ENCODE assay signal across 9 mouse cellular contexts in the genomic region with DNA sequence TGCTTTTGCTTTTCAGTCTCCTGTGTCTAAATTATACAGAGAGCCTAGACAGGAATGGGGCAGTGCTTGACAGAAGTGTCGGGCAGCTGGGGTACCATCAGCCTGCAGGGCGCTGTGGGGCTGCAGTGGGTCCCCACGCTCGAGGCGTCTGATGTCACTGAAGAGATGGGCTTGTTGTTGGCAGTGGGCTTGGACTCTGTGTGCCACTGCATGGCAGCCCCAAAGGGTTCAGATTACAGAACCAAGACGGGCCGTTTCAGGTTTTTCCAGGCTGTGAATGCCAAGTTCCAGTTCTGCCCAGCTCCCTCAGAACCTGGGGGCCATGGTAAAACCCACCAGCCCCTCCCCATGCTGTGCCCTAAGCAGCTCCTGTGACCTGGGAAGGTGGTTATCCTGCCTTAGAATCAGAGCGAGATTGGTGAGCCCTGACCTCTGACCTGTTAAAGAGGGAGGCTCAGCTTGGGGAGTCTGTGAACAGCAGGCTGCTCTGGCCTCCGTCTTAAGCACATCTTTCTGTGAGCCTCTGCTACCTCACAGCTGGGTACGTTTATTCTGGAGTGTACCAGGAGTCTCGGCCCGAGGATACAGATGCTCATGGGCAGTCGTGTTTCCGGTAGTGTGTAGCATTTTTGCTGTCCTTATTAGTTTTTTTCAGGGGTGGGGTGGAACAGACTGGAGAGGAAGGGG. TPM values are rescaled to one million over a fixed set of nuclear protein-coding genes. Genes with fewer than 3 reads are reported as not detected.
DNase-seq lines count a peak whose midpoint lies in the region; ATAC-seq and TF ChIP-seq lines count a peak whose summit lies in the region.
"Had no signal": no experiment of that assay in that cellular context is flagged by ENCODE, and none has a peak within 500 bp of the region (broad histone marks: within the 10 kb centered on the region; RNA-seq: fewer than 3 reads in every experiment).

No protein-coding gene starts in this region.

- H3K36me3 ChIP-seq in kidney, embryonic 16.5 days (ENCODE audit: insufficient read depth, low read length): no peaks in the 10 kb centered on the region
- H3K36me3 ChIP-seq in embryonic facial prominence, embryonic 13.5 days: no peaks in the 10 kb centered on the region
- H3K36me3 ChIP-seq in midbrain, embryonic 12.5 days: no peaks in the 10 kb centered on the region
- no peaks in the 10 kb centered on the region for H3K36me3 ChIP-seq in liver, embryonic 12.5 days

- no peak for ATAC-seq in kidney, embryonic 16.5 days (ENCODE audit: low FRiP score, low TSS enrichment)
- no peak for ATAC-seq in embryonic facial prominence, embryonic 13.5 days (ENCODE audit: insufficient number of reproducible peaks, insufficient read depth, low FRiP score, low TSS enrichment, low read depth)
- ATAC-seq in midbrain, embryonic 12.5 days (ENCODE audit: low FRiP score, low read depth): no peak; the same call in 1 of the 2 replicates
- no peak for ATAC-seq in liver, embryonic 12.5 days

- WGBS in cerebellum, adult 2 months: 75% methylated on average over 14 of the region's 14 CpGs
- 48% methylated on average over 14 of the region's 14 CpGs for WGBS in kidney, embryonic 16.5 days
- WGBS in embryonic facial prominence, embryonic 13.5 days: 26% methylated on average over 14 of the region's 14 CpGs
- 35% methylated on average over 14 of the region's 14 CpGs for WGBS in midbrain, embryonic 12.5 days
- WGBS in liver, embryonic 12.5 days (ENCODE audit: insufficient replicate concordance): 63% methylated on average over 14 of the region's 14 CpGs

- peak; percentile 40 for DNase-seq in cerebellum, adult 11-12 months
- no peak for DNase-seq in cerebellum, adult 2 months
- no peak for DNase-seq in kidney, postnatal 36 days
- no peak for DNase-seq in urinary bladder, adult 2 months (ENCODE audit: low spot score)

- H3K27ac ChIP-seq in cerebellum, adult 2 months (ENCODE audit: insufficient read depth, low read length): no peak overlapping the region
- H3K27ac ChIP-seq in kidney, embryonic 16.5 days (ENCODE audit: low read length): peak overlapping the region; percentile 50
- peak overlapping the region; percentile 69 for H3K27ac ChIP-seq in embryonic facial prominence, embryonic 13.5 days
- H3K27ac ChIP-seq in midbrain, embryonic 12.5 days (replicated peaks): 0 out of 2 replicates have a peak overlapping the region, but pooled peaks have one; percentile 15
- no peak overlapping the region for H3K27ac ChIP-seq in liver, embryonic 12.5 days

- peaks cover 15% of the 10 kb centered on the region for H3K4me1 ChIP-seq in cerebellum, adult 2 months (ENCODE audit: control insufficient read depth, insufficient read depth, low read length)
- H3K4me1 ChIP-seq in kidney, embryonic 16.5 days (ENCODE audit: insufficient read depth, low read length): peaks cover 40% of the 10 kb centered on the region
- peaks cover 45% of the 10 kb centered on the region for H3K4me1 ChIP-seq in embryonic facial prominence, embryonic 13.5 days
- peaks cover 34% of the 10 kb centered on the region for H3K4me1 ChIP-seq in midbrain, embryonic 12.5 days
- H3K4me1 ChIP-seq in liver, embryonic 12.5 days: peaks cover 24% of the 10 kb centered on the region

- TF ChIP-seq POLR2A in cerebellum, adult 2 months (IDR thresholded peaks at IDR 0.05; ENCODE audit: borderline replicate concordance, insufficient read depth, low read length): no peak

- no peaks in the 10 kb centered on the region for H3K27me3 ChIP-seq in cerebellum, adult 2 months (ENCODE audit: control insufficient read depth, insufficient read depth, low read length)
- H3K27me3 ChIP-seq in kidney, embryonic 16.5 days (ENCODE audit: insufficient read depth, low read length): no peaks in the 10 kb centered on the region
- no peaks in the 10 kb centered on the region for H3K27me3 ChIP-seq in embryonic facial prominence, embryonic 13.5 days
- 0 out of 2 replicates have a peak, but pooled peaks cover 24% of the 10 kb centered on the region for H3K27me3 ChIP-seq in midbrain, embryonic 12.5 days
- H3K27me3 ChIP-seq in liver, embryonic 12.5 days (replicated peaks): 0 out of 2 replicates have a peak, but pooled peaks cover 8% of the 10 kb centered on the region

- H3K9ac ChIP-seq in kidney, embryonic 16.5 days (replicated peaks; ENCODE audit: low read length): no peak overlapping the region
- H3K9ac ChIP-seq in embryonic facial prominence, embryonic 13.5 days: peak overlapping the region; percentile 32
- H3K9ac ChIP-seq in midbrain, embryonic 12.5 days (replicated peaks): no peak overlapping the region
- no peak overlapping the region for H3K9ac ChIP-seq in liver, embryonic 12.5 days

- H3K4me3 ChIP-seq in cerebellum, adult 2 months (replicated peaks; ENCODE audit: insufficient read depth, low read depth, low read length): no peak overlapping the region
- H3K4me3 ChIP-seq in kidney, embryonic 16.5 days (ENCODE audit: low read length): no peak overlapping the region
- H3K4me3 ChIP-seq in embryonic facial prominence, embryonic 13.5 days: no peak overlapping the region
- H3K4me3 ChIP-seq in midbrain, embryonic 12.5 days: no peak overlapping the region
- no peak overlapping the region for H3K4me3 ChIP-seq in liver, embryonic 12.5 days
- H3K4me3 ChIP-seq: myocyte had no signal

- H3K9me3 ChIP-seq in kidney, embryonic 16.5 days (ENCODE audit: low read length): no peaks in the 10 kb centered on the region
- no peaks in the 10 kb centered on the region for H3K9me3 ChIP-seq in embryonic facial prominence, embryonic 13.5 days
- no peaks in the 10 kb centered on the region for H3K9me3 ChIP-seq in midbrain, embryonic 12.5 days
- H3K9me3 ChIP-seq in liver, embryonic 12.5 days (replicated peaks): no peaks in the 10 kb centered on the region

- no peak overlapping the region for H3K4me2 ChIP-seq in kidney, embryonic 16.5 days (replicated peaks; ENCODE audit: low read depth, low read length)
- peak overlapping the region; percentile 37 for H3K4me2 ChIP-seq in embryonic facial prominence, embryonic 13.5 days
- no peak overlapping the region for H3K4me2 ChIP-seq in midbrain, embryonic 12.5 days (replicated peaks)
- no peak overlapping the region for H3K4me2 ChIP-seq in liver, embryonic 12.5 days

- no peak for TF ChIP-seq CTCF in cerebellum, adult 2 months (IDR thresholded peaks at IDR 0.05; ENCODE audit: borderline replicate concordance, insufficient read depth, low read depth, low read length)

RNA-seq across cellular contexts. Expression of gene Lhpp, which starts 47.1 kb away (rescaled TPM):
- polyA plus RNA-seq in cerebellum, adult 2 months (2012; rRNA removed): 26.7 and 30.4 TPM in 2 replicates
- polyA plus RNA-seq in kidney, embryonic 16.5 days (2015; fragmentation: Nextera tagmentation; extraction: Ambion mirVana): 23.1 and 24.3 TPM in 2 replicates
- 17.5 and 19.9 TPM in 2 replicates for polyA plus RNA-seq in embryonic facial prominence, embryonic 13.5 days (2015; fragmentation: Nextera tagmentation; extraction: Ambion mirVana)
- 16.1 and 17.5 TPM in 2 replicates for polyA plus RNA-seq in midbrain, embryonic 12.5 days (2016; fragmentation: Nextera tagmentation; extraction: Ambion mirVana)
- 8.9 and 9.2 TPM in 2 replicates for polyA plus RNA-seq in liver, embryonic 12.5 days (2016; fragmentation: Nextera tagmentation; extraction: Ambion mirVana)
- polyA plus RNA-seq in urinary bladder, adult 2 months (2012; rRNA removed): 21.0 and 23.7 TPM in 2 replicates

RNA-seq across cellular contexts. Expression of gene Nkx1-2, which starts 58.1 kb away (rescaled TPM):
- polyA plus RNA-seq in cerebellum, adult 2 months (2012; rRNA removed): not detected in 2 replicates
- not detected in 2 replicates for polyA plus RNA-seq in kidney, embryonic 16.5 days (2015; fragmentation: Nextera tagmentation; extraction: Ambion mirVana)
- polyA plus RNA-seq in embryonic facial prominence, embryonic 13.5 days (2015; fragmentation: Nextera tagmentation; extraction: Ambion mirVana): not detected in 2 replicates
- polyA plus RNA-seq in midbrain, embryonic 12.5 days (2016; fragmentation: Nextera tagmentation; extraction: Ambion mirVana): 2.6 and 2.9 TPM in 2 replicates
- polyA plus RNA-seq in liver, embryonic 12.5 days (2016; fragmentation: Nextera tagmentation; extraction: Ambion mirVana): not detected in 2 replicates
- not detected in 2 replicates for polyA plus RNA-seq in urinary bladder, adult 2 months (2012; rRNA removed)
- polyA plus RNA-seq: myocyte had no signal

Comparison
In these comparisons a context has a peak if more than half of its experiments do, and no peak if none do; other contexts are left out.
1. H3K27ac ChIP-seq: peak in kidney, embryonic 16.5 days (single experiment), embryonic facial prominence, embryonic 13.5 days (single experiment) and midbrain, embryonic 12.5 days (single experiment); none in cerebellum, adult 2 months (single experiment) and liver, embryonic 12.5 days (single experiment).